Mouse (Mus musculus) myocyte (in vitro differentiated cells): ENCODE data around the gene Vash2. TPM values are rescaled to one million over a fixed set of nuclear protein-coding genes. Genes with fewer than 3 reads are reported as not detected.

Experiments
- H3K27me3 ChIP-seq: one replicate; pipeline ENCODE4 v1.6.1; 2011; ENCODE audit not compliant: control insufficient read depth, insufficient read depth, insufficient read length
- H3K36me3 ChIP-seq: one replicate; pipeline ENCODE4 v1.6.1; 2011; ENCODE audit not compliant: control insufficient read depth, insufficient read depth
- H3K4me2 ChIP-seq: one replicate; pipeline ENCODE4 v1.6.1; 2011; ENCODE audit warnings: low read depth, control low read depth
- H3K4me3 ChIP-seq: one replicate; pipeline ENCODE4 v1.5.1; 2011; ENCODE audit warnings: mild to moderate bottlenecking, control low read depth, moderate library complexity
- H3K79me2 ChIP-seq: one replicate; pipeline ENCODE4 v1.6.1; 2011; ENCODE audit not compliant: control insufficient read depth, insufficient read depth
- H3ac ChIP-seq: one replicate; pipeline ENCODE4 v1.6.1; 2011; ENCODE audit not compliant: control insufficient read depth, insufficient read length
- CEBPB ChIP-seq: IDR thresholded peaks from 2 replicates; pipeline ENCODE4 v1.6.1; 2011; ENCODE audit warnings: mild to moderate bottlenecking, moderate library complexity; ENCODE audit not compliant: poor library complexity, insufficient read depth, severe bottlenecking
- E2F4 ChIP-seq: IDR thresholded peaks from one replicate; pipeline ENCODE4 v1.6.1; 2011; ENCODE audit warnings: mild to moderate bottlenecking, control low read depth, moderate library complexity; ENCODE audit not compliant: insufficient read depth
- MAX ChIP-seq: IDR thresholded peaks from one replicate; pipeline ENCODE4 v1.6.1; 2011; ENCODE audit warnings: low read depth, mild to moderate bottlenecking, control low read depth
- MYOD1 ChIP-seq, 3 experiments: IDR thresholded peaks; one replicate each; pipeline ENCODE4 v1.6.1; 2011; ENCODE audit warnings: control low read depth in 2 of 3, low read depth in 2 of 3, mild to moderate bottlenecking in 2 of 3, moderate library complexity in 1 of 3; ENCODE audit not compliant: insufficient read length in 2 of 3, control insufficient read depth in 1 of 3
- MYOG ChIP-seq, 3 experiments: IDR thresholded peaks; one replicate each; pipeline ENCODE4 v1.6.1; 2011; ENCODE audit warnings: control low read depth in 2 of 3, low read depth in 2 of 3, mild to moderate bottlenecking in 2 of 3; ENCODE audit not compliant: insufficient read length in 2 of 3, control insufficient read depth in 1 of 3, insufficient read depth in 1 of 3
- POLR2A ChIP-seq: IDR thresholded peaks from one replicate; pipeline ENCODE4 v1.6.1; 2011; ENCODE audit warnings: low read depth, mild to moderate bottlenecking, control low read depth, moderate library complexity; ENCODE audit not compliant: insufficient read length
- POLR2AphosphoS2 ChIP-seq: IDR thresholded peaks from one replicate; pipeline ENCODE4 v1.6.1; 2011; ENCODE audit warnings: low read depth, control low read depth; ENCODE audit not compliant: insufficient read length
- REST ChIP-seq: IDR thresholded peaks from one replicate; pipeline ENCODE4 v1.6.1; 2011; ENCODE audit warnings: mild to moderate bottlenecking, control low read depth, moderate library complexity; ENCODE audit not compliant: insufficient read depth, insufficient read length
- SRF ChIP-seq: IDR thresholded peaks from one replicate; pipeline ENCODE4 v1.6.1; 2011; ENCODE audit warnings: low read depth; ENCODE audit not compliant: control insufficient read depth, insufficient read length
- TCF12 ChIP-seq: IDR thresholded peaks from one replicate; pipeline ENCODE4 v1.6.1; 2011; ENCODE audit warnings: mild to moderate bottlenecking, control low read depth; ENCODE audit not compliant: poor library complexity, insufficient read depth, severe bottlenecking
- TCF3 ChIP-seq: IDR thresholded peaks from one replicate; pipeline ENCODE4 v1.6.1; 2011; ENCODE audit warnings: low read depth, control low read depth; ENCODE audit not compliant: insufficient read length
- USF1 ChIP-seq: IDR thresholded peaks from one replicate; pipeline ENCODE4 v1.6.1; 2011; ENCODE audit warnings: low read depth, mild to moderate bottlenecking, control low read depth, moderate library complexity
- polyA plus RNA-seq: library from polyadenylated mRNA; unstranded; fragments of >200 nt; fragmentation: generic; extraction: Trizol; gene quantifications from one replicate; pipeline ENCODE4 v1.2.1, GENCODE M21; 2012; ENCODE audit warnings: missing spikeins

The Vash2 gene
- polyA plus RNA-seq, 1 experiment: 20.0 TPM

DNA sequence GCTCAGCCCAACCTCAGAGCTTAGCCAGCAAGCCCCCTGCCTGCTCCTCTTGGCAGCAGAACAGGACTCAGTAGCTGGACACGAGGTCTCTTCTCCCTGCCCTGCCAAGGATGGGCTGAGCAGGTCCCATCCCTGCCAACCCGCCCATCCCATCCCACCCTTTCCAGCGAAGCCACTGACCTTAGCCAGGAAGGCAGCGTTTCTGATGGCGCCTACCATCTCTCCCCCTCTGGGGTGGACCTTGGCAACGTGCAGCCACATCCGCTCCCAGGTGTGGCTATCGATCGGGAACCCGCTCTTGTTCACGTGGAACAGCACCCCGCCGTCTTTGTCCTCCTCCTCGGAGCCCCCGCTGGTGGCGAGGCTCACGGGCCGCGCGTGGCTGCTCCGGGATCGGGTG lies 1.1 kb downstream of the Vash2 start:
- TF ChIP-seq POLR2A (peak; percentile 24), USF1 (no peak)
- Histone ChIP-seq H3K4me2 (peak overlapping the region; percentile 80), H3ac (peak overlapping the region; percentile 74), H3K36me3 (peaks cover 5% of the 10 kb centered on the region), H3K79me2 (peaks cover 17% of the 10 kb centered on the region), H3K27me3 (no peaks in the 10 kb centered on the region), H3K4me3 (peak overlapping the region; percentile 64)

DNA sequence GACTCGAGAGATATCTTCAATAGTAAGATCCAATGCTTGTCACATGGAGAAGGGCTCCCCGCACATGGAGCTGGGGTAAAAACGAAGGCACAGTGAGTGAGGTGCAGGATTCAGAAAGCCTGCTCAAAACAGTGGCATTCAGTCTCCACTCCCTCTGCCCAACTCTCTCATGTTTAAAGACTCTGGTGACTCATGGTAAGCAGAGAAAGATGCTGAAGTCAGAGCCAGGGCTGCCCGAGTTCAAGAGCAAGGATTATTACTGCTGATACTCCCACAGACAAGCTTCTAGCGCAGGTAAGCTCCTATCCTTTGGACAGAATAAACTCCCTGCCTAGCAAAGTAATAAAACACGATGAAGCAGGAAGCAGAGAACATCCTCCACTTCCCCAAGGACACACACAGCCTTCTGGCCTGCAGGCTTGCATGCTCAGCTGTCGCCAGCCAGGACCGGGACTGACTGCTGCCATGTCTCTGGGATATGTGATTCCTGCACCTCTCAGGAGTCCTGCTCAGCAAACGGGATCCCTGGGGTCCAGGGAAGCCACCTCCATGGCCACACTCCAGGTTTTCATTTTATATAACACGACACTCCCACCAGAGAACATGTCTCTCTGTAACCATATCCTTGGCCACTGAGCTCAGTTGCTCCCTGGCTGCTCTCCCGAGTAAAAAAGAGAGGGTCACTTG lies 2.1 kb downstream of the Vash2 start:
- H3K4me3 ChIP-seq: peak overlapping the region; percentile 64
- peaks cover 5% of the 10 kb centered on the region for H3K36me3 ChIP-seq
- TF ChIP-seq TCF12 (no peak), TCF3 (no peak), CEBPB (no peak), E2F4 (no peak), REST (no peak), SRF (no peak), USF1 (no peak), MYOG (IDR thresholded peaks at IDR 0.05; ENCODE audit: control insufficient read depth in 1 of 3, insufficient read depth in 1 of 3, insufficient read length in 2 of 3, low read depth in 2 of 3) (peak in 2 of 3 experiments; percentile 59 to 89), MAX (no peak), POLR2A (no peak), MYOD1 (IDR thresholded peaks at IDR 0.05; ENCODE audit: control insufficient read depth in 1 of 3, insufficient read length in 2 of 3, low read depth in 2 of 3) (peak in 2 of 3 experiments; percentile 75 to 82), POLR2AphosphoS2 (no peak)

DNA sequence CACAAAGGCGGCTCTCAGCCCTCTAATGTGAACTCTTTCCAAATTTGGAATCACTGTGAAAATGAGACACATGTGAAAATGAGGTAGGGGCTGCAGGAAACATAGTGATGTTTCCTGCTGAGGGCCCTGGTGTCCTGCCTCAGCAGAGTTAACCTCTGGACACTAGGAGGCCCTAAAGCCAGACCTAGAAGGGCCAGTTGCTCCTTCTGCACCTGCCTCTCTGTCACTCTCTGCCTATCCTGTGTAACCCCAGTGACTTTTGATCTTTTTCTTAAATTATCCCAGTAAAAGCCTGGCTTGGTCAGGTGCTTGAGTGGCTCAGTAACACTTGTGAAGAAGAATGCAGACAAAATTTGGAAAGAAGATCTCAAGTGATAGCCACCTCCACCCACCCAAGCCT lies 4.3 kb downstream of the Vash2 start:
- H3ac ChIP-seq: no peak overlapping the region
- no peaks in the 10 kb centered on the region for H3K27me3 ChIP-seq
- H3K4me3 ChIP-seq: no peak overlapping the region
- H3K36me3 ChIP-seq: peaks cover 10% of the 10 kb centered on the region
- H3K79me2 ChIP-seq: peaks cover 17% of the 10 kb centered on the region
- TF ChIP-seq CEBPB (no peak), POLR2AphosphoS2 (no peak), USF1 (no peak), SRF (no peak), E2F4 (no peak), MYOD1 (IDR thresholded peaks at IDR 0.05; ENCODE audit: control insufficient read depth in 1 of 3, insufficient read length in 2 of 3, low read depth in 2 of 3) (peak in 2 of 3 experiments; percentile 71 to 81), TCF3 (no peak), MAX (no peak), MYOG (IDR thresholded peaks at IDR 0.05; ENCODE audit: control insufficient read depth in 1 of 3, insufficient read depth in 1 of 3, insufficient read length in 2 of 3, low read depth in 2 of 3) (peak in 2 of 3 experiments; percentile 40 to 68), POLR2A (no peak), REST (no peak), TCF12 (peak; percentile 26)
- peak overlapping the region; percentile 43 for H3K4me2 ChIP-seq

More for the DNA sequence above, 2.1 kb downstream of the Vash2 start:
- Histone ChIP-seq H3K79me2 (peaks cover 17% of the 10 kb centered on the region), H3K27me3 (no peaks in the 10 kb centered on the region), H3ac (no peak overlapping the region), H3K4me2 (peak overlapping the region; percentile 80)

DNA sequence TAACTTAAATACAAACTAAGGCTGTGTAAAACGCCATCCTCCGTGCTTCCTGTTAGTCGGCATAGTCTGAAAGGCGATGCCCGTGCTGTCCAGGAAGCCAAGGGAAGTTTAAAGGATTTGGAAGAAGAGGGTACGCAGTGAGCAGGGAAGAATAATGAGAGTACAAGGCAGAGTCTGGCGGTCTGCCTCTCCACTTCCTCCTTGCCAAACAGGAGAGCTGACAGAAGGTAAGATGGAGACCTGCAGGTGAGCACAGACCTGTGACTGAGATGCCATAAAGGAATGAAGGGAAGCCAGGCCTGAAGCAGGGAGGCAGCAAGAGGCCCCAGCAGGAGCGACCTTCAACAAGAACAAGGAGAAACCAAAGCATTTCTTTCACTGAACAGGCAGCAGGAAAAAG lies 4.9 kb downstream of the Vash2 start:
- Histone ChIP-seq H3K4me3 (no peak overlapping the region), H3K79me2 (peaks cover 17% of the 10 kb centered on the region), H3K4me2 (peak overlapping the region; percentile 24), H3K27me3 (no peaks in the 10 kb centered on the region), H3ac (no peak overlapping the region), H3K36me3 (peaks cover 12% of the 10 kb centered on the region)
- TF ChIP-seq SRF: no peak
- no peak for TF ChIP-seq E2F4
- no peak for TF ChIP-seq POLR2A

DNA sequence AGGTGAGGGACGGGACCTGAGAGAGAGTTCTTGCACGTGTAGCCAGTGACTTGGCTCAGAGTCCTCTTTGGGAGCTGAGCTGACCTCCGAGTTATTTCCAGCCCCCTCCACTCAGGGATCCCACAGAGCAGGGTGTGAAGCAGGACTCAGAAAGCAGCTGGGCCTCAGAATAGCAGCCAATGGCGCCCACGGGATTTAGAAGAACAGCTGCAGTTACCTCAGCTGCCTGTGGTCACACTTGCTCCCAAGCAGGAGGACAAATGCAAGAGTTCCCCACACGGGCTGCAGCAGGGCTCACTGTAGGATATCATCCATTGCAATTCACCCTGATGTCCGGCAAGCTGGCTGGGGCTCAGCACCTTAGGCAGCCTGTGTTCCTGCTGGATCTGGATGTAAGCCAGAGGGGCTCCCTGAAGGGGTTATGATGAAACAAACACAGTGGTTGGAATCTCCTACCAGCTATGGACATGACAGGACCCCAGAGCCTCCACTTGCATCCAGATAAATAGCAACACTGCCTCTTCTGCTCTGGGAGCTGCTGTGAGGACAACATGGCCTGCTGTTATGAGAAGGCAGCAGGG lies 6.4 kb downstream of the Vash2 start:
- H3K36me3 ChIP-seq: peaks cover 16% of the 10 kb centered on the region
- no peak overlapping the region for H3K4me3 ChIP-seq
- H3K4me2 ChIP-seq: peak overlapping the region; percentile 55
- H3K79me2 ChIP-seq: peaks cover 13% of the 10 kb centered on the region
- TF ChIP-seq TCF3: peak; percentile 97
- peak; percentile 92 to 100 (median 99) for TF ChIP-seq MYOD1 (IDR thresholded peaks at IDR 0.05; ENCODE audit: control insufficient read depth in 1 of 3, insufficient read length in 2 of 3, low read depth in 2 of 3)
- TF ChIP-seq REST: no peak
- peak; percentile 54 for TF ChIP-seq SRF
- TF ChIP-seq USF1: no peak
- TF ChIP-seq MYOG (IDR thresholded peaks at IDR 0.05; ENCODE audit: control insufficient read depth in 1 of 3, insufficient read depth in 1 of 3, insufficient read length in 2 of 3, low read depth in 2 of 3): peak; percentile 98 to 100 (median 99)
- TF ChIP-seq TCF12: peak; percentile 99
- H3ac ChIP-seq: no peak overlapping the region
- no peaks in the 10 kb centered on the region for H3K27me3 ChIP-seq
